Mouse (Mus musculus) stomach, postnatal 0 days (tissue): Measurements from ENCODE around the gene Cox10.

Experiments
- CTCF ChIP-seq: IDR thresholded peaks from 2 replicates; pipeline ENCODE4 v1.5.1; 2016; ENCODE audit warnings: antibody characterized with exemption, low read depth, mild to moderate bottlenecking, moderate library complexity
- EP300 ChIP-seq: optimal IDR thresholded peaks from 2 replicates; pipeline ENCODE3; 2016; ENCODE audit warnings: antibody characterized with exemption

GRCm38 (mm10) chr11:63913936-63914335 is 165.3 kb downstream of the Cox10 start:
- TF ChIP-seq CTCF (no peak), EP300 (no peak)
